Mouse (Mus musculus) splenic B cell, adult 2 months (primary cell): ENCODE data around the gene Pin1.

ENCODE experiments used
- DNase-seq: peaks from one replicate; pipeline ENCODE4 v3.0.0-alpha.2; 2011; ENCODE audit warnings: low read depth, low spot score
- H3K27me3 ChIP-seq: 2 replicates; pipeline ENCODE4 v1.6.1; 2012; ENCODE audit warnings: mild to moderate bottlenecking, low read length, moderate library complexity, mixed read lengths; ENCODE audit not compliant: control insufficient read depth, poor library complexity, insufficient read depth, severe bottlenecking
- H3K36me3 ChIP-seq: 2 replicates; pipeline ENCODE4 v1.6.1; 2012; ENCODE audit warnings: mild to moderate bottlenecking, low read length, moderate library complexity, mixed read lengths; ENCODE audit not compliant: control insufficient read depth, poor library complexity, insufficient read depth, severe bottlenecking

Pin1 gene

GRCm38 (mm10) chr9:20705981-20706380, 54.1 kb downstream of the Pin1 start:
- Histone ChIP-seq H3K36me3 (no peaks in the 10 kb centered on the region), H3K27me3 (no peaks in the 10 kb centered on the region)
- no peak for DNase-seq

- no peaks in the 10 kb centered on the region for H3K36me3 ChIP-seq
- no peaks in the 10 kb centered on the region for H3K27me3 ChIP-seq
- DNase-seq: no peak
Measured at GRCm38 (mm10) chr9:20710471-20710870, 58.6 kb downstream of the Pin1 start.

- no peaks in the 10 kb centered on the region for H3K36me3 ChIP-seq
Measured at GRCm38 (mm10) chr9:20712934-20713477, 61.1 kb downstream of the Pin1 start.

GRCm38 (mm10) chr9:20713478-20713987, 61.6 kb downstream of the Pin1 start:
- Histone ChIP-seq H3K27me3 (no peaks in the 10 kb centered on the region), H3K36me3 (no peaks in the 10 kb centered on the region)
- no peak for DNase-seq

More at GRCm38 (mm10) chr9:20712934-20713477, 61.1 kb downstream of the Pin1 start:
- no peaks in the 10 kb centered on the region for H3K27me3 ChIP-seq
- no peak for DNase-seq

- no peaks in the 10 kb centered on the region for H3K27me3 ChIP-seq
- H3K36me3 ChIP-seq: no peaks in the 10 kb centered on the region
- DNase-seq: peak; percentile 24
Measured at GRCm38 (mm10) chr9:20715332-20715731, 63.4 kb downstream of the Pin1 start.
